Mouse (Mus musculus) heart, adult 2 months (tissue): ENCODE measurements around the gene Gm973.

Source experiments
- CTCF ChIP-seq: fragments of 200-600 bp; IDR thresholded peaks from 2 replicates; pipeline ENCODE4 v1.8.1; 2022; ENCODE audit warnings: antibody characterized with exemption, mild to moderate bottlenecking, moderate library complexity
- POLR2A ChIP-seq: fragments of 200-500 bp; IDR thresholded peaks from 2 replicates; pipeline ENCODE4 v1.6.1; 2011; ENCODE audit warnings: mild to moderate bottlenecking, low read depth, low read length, control low read depth; ENCODE audit not compliant: insufficient read depth

DNA sequence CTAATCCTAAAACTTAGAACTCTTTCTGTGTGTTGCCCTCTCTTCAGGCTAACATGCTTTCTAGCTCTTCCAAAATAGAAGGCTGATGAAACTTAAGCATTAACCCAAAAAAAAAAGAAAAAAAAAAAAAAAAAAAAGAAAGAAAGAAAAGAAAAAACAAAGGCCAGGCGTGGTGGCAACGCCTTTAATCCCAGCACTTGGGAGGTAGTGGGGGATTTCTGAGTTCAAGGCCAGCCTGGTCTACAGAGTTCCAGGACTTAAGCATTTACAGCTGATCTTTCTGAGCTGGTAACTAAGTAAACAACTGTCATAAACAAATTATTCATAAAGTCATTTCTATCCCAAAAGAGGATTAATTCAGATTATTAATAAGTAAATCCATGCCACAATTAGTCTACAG lies 152.8 kb downstream of the Gm973 start:
- TF ChIP-seq POLR2A (no peak), CTCF (no peak)
